Comparison of ENCODE assay signal across 10 mouse cellular contexts in genomic region chrX:21350503-21350902, GRCm38 (mm10).
A peak's percentile ranks its signal among the peaks of the same experiment; 100 is the strongest.
DNase-seq lines count a peak whose midpoint lies in the region; ATAC-seq and TF ChIP-seq lines count a peak whose summit lies in the region.
"Had no signal": no experiment of that assay in that cellular context is flagged by ENCODE, and none has a peak within 500 bp of the region (broad histone marks: within the 10 kb centered on the region; RNA-seq: fewer than 3 reads in every experiment).

No protein-coding gene starts in this region.

- H3K36me3 ChIP-seq in embryonic facial prominence, embryonic 11.5 days (replicated peaks; ENCODE audit: control insufficient read depth, insufficient read depth, low read depth, low read length): no peaks in the 10 kb centered on the region
- no peaks in the 10 kb centered on the region for H3K36me3 ChIP-seq in embryonic facial prominence, embryonic 10.5 days (replicated peaks)
- H3K36me3 ChIP-seq: stomach, embryonic 15.5 days had no signal

- in situ Hi-C loops in Patski (cut with MboI; ENCODE audit: low pct_unique_long_range_greater_than_20kb): no loop called here

- no peaks in the 10 kb centered on the region for H3K9me3 ChIP-seq in embryonic facial prominence, embryonic 11.5 days (replicated peaks; ENCODE audit: control insufficient read depth, low read length)
- no peaks in the 10 kb centered on the region for H3K9me3 ChIP-seq in embryonic facial prominence, embryonic 10.5 days
- H3K9me3 ChIP-seq: stomach, embryonic 15.5 days had no signal

- TF ChIP-seq CTCF in Patski (IDR thresholded peaks at IDR 0.05): peak; percentile 50

- CTCF ChIA-PET in Patski (lab: Charles Lee): no interaction called here

- H3K4me1 ChIP-seq in embryonic facial prominence, embryonic 11.5 days (ENCODE audit: control insufficient read depth, insufficient read depth, low read length): no peaks in the 10 kb centered on the region
- no peaks in the 10 kb centered on the region for H3K4me1 ChIP-seq in embryonic facial prominence, embryonic 10.5 days
- H3K4me1 ChIP-seq: stomach, embryonic 15.5 days had no signal

- no peak overlapping the region for H3K9ac ChIP-seq in embryonic facial prominence, embryonic 11.5 days (replicated peaks; ENCODE audit: low read length)
- H3K9ac ChIP-seq: stomach, embryonic 15.5 days had no signal

- no peak overlapping the region for H3K4me2 ChIP-seq in embryonic facial prominence, embryonic 11.5 days (ENCODE audit: low read depth, low read length)
- H3K4me2 ChIP-seq: heart, embryonic 11.5 days; stomach, embryonic 15.5 days had no signal

- no peak for ATAC-seq in embryonic facial prominence, embryonic 11.5 days (replicated peaks; ENCODE audit: insufficient number of reproducible peaks, low FRiP score, low TSS enrichment, low read depth)
- ATAC-seq in Patski: no peak

- WGBS in embryonic facial prominence, embryonic 11.5 days: 31% methylated on average over 4 of the region's 4 CpGs
- 30% methylated on average over 4 of the region's 4 CpGs for WGBS in embryonic facial prominence, embryonic 10.5 days

- peak; percentile 24 for DNase-seq in embryonic facial prominence, embryonic 11.5 days (ENCODE audit: low spot score)
- no peak for DNase-seq in embryonic facial prominence, embryonic 10.5 days (ENCODE audit: low spot score)
- peak; percentile 6 to 40 for DNase-seq in kidney, postnatal 36 days
- no peak for DNase-seq in kidney, adult 8-10 months
- DNase-seq in 3T3-L1 (ENCODE audit: low read depth, low spot score) (peak; percentile 70), Patski (ENCODE audit: low read depth, low spot score) (no peak)
- DNase-seq in right cerebral cortex, postnatal 14 days: no peak
- DNase-seq in frontal cortex, postnatal 25 days (ENCODE audit: low spot score in 2 of 2): no peak

- no peak overlapping the region for H3K4me3 ChIP-seq in embryonic facial prominence, embryonic 11.5 days (ENCODE audit: low read depth, low read length)
- no peak overlapping the region for H3K4me3 ChIP-seq in embryonic facial prominence, embryonic 10.5 days
- H3K4me3 ChIP-seq: stomach, embryonic 15.5 days had no signal

- H3K27ac ChIP-seq in embryonic facial prominence, embryonic 11.5 days (replicated peaks; ENCODE audit: low read depth, low read length): no peak overlapping the region
- no peak overlapping the region for H3K27ac ChIP-seq in embryonic facial prominence, embryonic 10.5 days (replicated peaks)
- H3K27ac ChIP-seq: stomach, embryonic 15.5 days had no signal

- H3K27me3 ChIP-seq in embryonic facial prominence, embryonic 11.5 days (ENCODE audit: control insufficient read depth, insufficient read depth, low read length): no peaks in the 10 kb centered on the region
- H3K27me3 ChIP-seq in embryonic facial prominence, embryonic 10.5 days (replicated peaks; ENCODE audit: low read depth, poor library complexity, severe bottlenecking): no peaks in the 10 kb centered on the region
- peaks cover 14% of the 10 kb centered on the region for H3K27me3 ChIP-seq in Patski
- H3K27me3 ChIP-seq: stomach, embryonic 15.5 days had no signal

- POLR2A ChIA-PET in Patski (lab: Charles Lee): interaction anchor here (0.6 kb wide), 1 partner anchor 407 kb away, joined by 3 read pairs; no protein-coding TSS in a partner anchor

Comparison
In these comparisons a context has a peak if more than half of its experiments do, and no peak if none do; other contexts are left out.
1. DNase-seq: peak in embryonic facial prominence, embryonic 11.5 days (single experiment), kidney, postnatal 36 days (2 of 2) and 3T3-L1 (single experiment); none in embryonic facial prominence, embryonic 10.5 days (single experiment), kidney, adult 8-10 months (0 of 2), Patski (single experiment), right cerebral cortex, postnatal 14 days (single experiment) and frontal cortex, postnatal 25 days (0 of 2).